Mouse (Mus musculus) gastrocnemius, postnatal 25 days (tissue): ENCODE measurements around the gene Ercc4. TPM values are rescaled to one million over a fixed set of nuclear protein-coding genes. Genes with fewer than 3 reads are reported as not detected.
"Not testable (repeated sequence)": the region's sequence is repeated elsewhere in the genome, so short reads cannot be mapped to it uniquely, and the experiment has no call there.

ENCODE experiments used
- DNase-seq: peaks from one replicate; pipeline ENCODE4 v3.0.0; 2022
- long read RNA-seq, 2 experiments: library from polyadenylated mRNA; stranded (forward); transcript quantifications; one replicate each; pipeline ENCODE4 v2.0.0; 2021
- total RNA-seq, 2 experiments: library from RNA; stranded (reverse); gene quantifications; 1 replicate in 1 of 2; 2 replicates in 1 of 2; pipeline ENCODE4 v1.2.3; 2021

Gene Ercc4
- 1 to 10 TPM; 5.3 to 5.4 TPM for total RNA-seq
- long read RNA-seq, experiment 1, partial matches to known transcripts, result 1 of 2 reads
- long read RNA-seq, experiment 1, other reads (novel, unspliced or antisense), result 0 of 2 reads
- long read RNA-seq, experiment 2, partial matches to known transcripts, result 0 of 7 reads
- long read RNA-seq, experiment 2, other reads (novel, unspliced or antisense), result 4 of 7 reads

- peak; percentile 96 for DNase-seq
These were observed at the start of gene Ercc4 for GRCm38 (mm10) chr16:13109156-13109989. Gene Ercc4 (plus strand): TSS chr16:13109684.

GRCm38 (mm10) chr16:13061113-13061512 is 48.4 kb upstream of the Ercc4 start:
- no peak for DNase-seq

GRCm38 (mm10) chr16:13074176-13074575 is 35.3 kb upstream of the Ercc4 start:
- no peak for DNase-seq

- no peak for DNase-seq
These were observed 29.3 kb upstream of the Ercc4 start for GRCm38 (mm10) chr16:13080161-13080560.

GRCm38 (mm10) chr16:13083155-13083798 is 26.2 kb upstream of the Ercc4 start:
- DNase-seq, result no peak

GRCm38 (mm10) chr16:13108356-13108755 is 1.1 kb upstream of the Ercc4 start:
- no peak for DNase-seq

- DNase-seq, result no peak
These were observed 609 bp downstream of the Ercc4 start for GRCm38 (mm10) chr16:13109990-13110595.

- no peak for DNase-seq
These were observed 5.3 kb downstream of the Ercc4 start for GRCm38 (mm10) chr16:13114821-13115220.

- not testable (repeated sequence) for DNase-seq
These were observed 6.0 kb downstream of the Ercc4 start for GRCm38 (mm10) chr16:13115466-13115865.

- DNase-seq, result peak; percentile 20
These were observed 7.9 kb downstream of the Ercc4 start for GRCm38 (mm10) chr16:13117299-13117966.

- no peak for DNase-seq
These were observed 8.5 kb downstream of the Ercc4 start for GRCm38 (mm10) chr16:13117967-13118430.

- DNase-seq, result no peak
These were observed 9.3 kb downstream of the Ercc4 start for GRCm38 (mm10) chr16:13118754-13119294.

- DNase-seq, result no peak
These were observed 10.3 kb downstream of the Ercc4 start for GRCm38 (mm10) chr16:13119641-13120350.

- DNase-seq, result no peak
These were observed 15.9 kb downstream of the Ercc4 start for GRCm38 (mm10) chr16:13125357-13125756.

GRCm38 (mm10) chr16:13127566-13127965 is 18.1 kb downstream of the Ercc4 start:
- no peak for DNase-seq

- no peak for DNase-seq
These were observed 20.9 kb downstream of the Ercc4 start for GRCm38 (mm10) chr16:13130412-13130811.

- DNase-seq, result no peak
These were observed 31.7 kb downstream of the Ercc4 start for GRCm38 (mm10) chr16:13141220-13141619.

- no peak for DNase-seq
These were observed 34.4 kb downstream of the Ercc4 start for GRCm38 (mm10) chr16:13143932-13144331.

GRCm38 (mm10) chr16:13144682-13145410 is 35.4 kb downstream of the Ercc4 start:
- DNase-seq, result no peak

- DNase-seq, result no peak
These were observed 36.7 kb downstream of the Ercc4 start for GRCm38 (mm10) chr16:13146231-13146630.
